Mouse (Mus musculus) embryonic fibroblast, embryonic 13.5 days (primary cell): Measurements from ENCODE around the gene Tap1. TPM values are rescaled to one million over a fixed set of nuclear protein-coding genes. Genes with fewer than 3 reads are reported as not detected.
A peak's percentile ranks its signal among the peaks of the same experiment; 100 is the strongest.

Experiments used
- H3K27ac ChIP-seq: 2 replicates; pipeline ENCODE4 v1.5.1; 2012; ENCODE audit warnings: low read length, control low read depth, inconsistent platforms; ENCODE audit not compliant: insufficient read depth
- H3K4me1 ChIP-seq: 2 replicates; pipeline ENCODE4 v1.6.1; 2011; ENCODE audit warnings: low read length; ENCODE audit not compliant: control insufficient read depth, insufficient read depth
- H3K4me3 ChIP-seq: 2 replicates; pipeline ENCODE4 v1.5.1; 2011; ENCODE audit warnings: mild to moderate bottlenecking, control low read depth, low read length; ENCODE audit not compliant: insufficient read depth
- CTCF ChIP-seq: IDR thresholded peaks from 2 replicates; pipeline ENCODE4 v1.5.1; 2011; ENCODE audit warnings: mild to moderate bottlenecking, control low read depth, low read length, moderate library complexity, borderline replicate concordance; ENCODE audit not compliant: insufficient read depth
- POLR2A ChIP-seq: IDR thresholded peaks from 2 replicates; pipeline ENCODE4 v1.6.1; 2011; ENCODE audit warnings: low read depth, mild to moderate bottlenecking, control low read depth, low read length, moderate library complexity
- polyA plus RNA-seq: library from polyadenylated mRNA; stranded (reverse); fragments of >200 nt; gene quantifications from 2 replicates; pipeline ENCODE4 v1.2.4, GENCODE M21; 2011; ENCODE audit warnings: low read depth; ENCODE audit not compliant: missing spikeins, insufficient read length

Tap1 gene
- polyA plus RNA-seq, 1 experiment, result 17.8 TPM

DNA sequence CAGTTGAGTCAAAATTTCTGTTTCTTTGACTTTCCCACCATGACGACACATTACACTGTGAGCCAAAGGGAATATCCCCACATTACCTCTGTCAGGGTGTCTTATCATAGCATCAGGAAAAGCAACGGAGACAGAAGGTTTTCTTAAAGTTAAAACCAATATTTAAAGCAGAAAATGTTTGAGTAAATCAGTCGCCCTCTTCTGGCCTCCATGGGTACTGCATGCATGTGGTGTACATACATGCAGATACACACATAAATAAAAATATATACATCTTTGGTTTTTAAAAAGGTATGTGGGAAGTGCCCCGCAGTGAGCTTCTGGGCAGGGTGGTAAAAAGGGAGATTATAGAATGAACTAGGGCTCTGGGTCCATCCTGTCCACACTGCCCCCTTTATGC lies 10.2 kb upstream of the Tap1 start:
- Histone ChIP-seq H3K27ac (no peak overlapping the region), H3K4me3 (no peak overlapping the region), H3K4me1 (no peaks in the 10 kb centered on the region)
- TF ChIP-seq CTCF, result no peak
- TF ChIP-seq POLR2A, result no peak

GRCm38 (mm10) chr17:34179019-34179418 lies 8.3 kb upstream of the Tap1 start:
- Histone ChIP-seq H3K27ac (no peak overlapping the region), H3K4me3 (no peak overlapping the region)
- no peak for TF ChIP-seq CTCF
- TF ChIP-seq POLR2A, result no peak

GRCm38 (mm10) chr17:34179913-34180859 lies 7.2 kb upstream of the Tap1 start:
- H3K27ac ChIP-seq, result no peak overlapping the region
- H3K4me3 ChIP-seq, result no peak overlapping the region
- TF ChIP-seq CTCF (no peak), POLR2A (no peak)
- no peaks in the 10 kb centered on the region for H3K4me1 ChIP-seq

More at GRCm38 (mm10) chr17:34179019-34179418, 8.3 kb upstream of the Tap1 start:
- no peaks in the 10 kb centered on the region for H3K4me1 ChIP-seq

DNA sequence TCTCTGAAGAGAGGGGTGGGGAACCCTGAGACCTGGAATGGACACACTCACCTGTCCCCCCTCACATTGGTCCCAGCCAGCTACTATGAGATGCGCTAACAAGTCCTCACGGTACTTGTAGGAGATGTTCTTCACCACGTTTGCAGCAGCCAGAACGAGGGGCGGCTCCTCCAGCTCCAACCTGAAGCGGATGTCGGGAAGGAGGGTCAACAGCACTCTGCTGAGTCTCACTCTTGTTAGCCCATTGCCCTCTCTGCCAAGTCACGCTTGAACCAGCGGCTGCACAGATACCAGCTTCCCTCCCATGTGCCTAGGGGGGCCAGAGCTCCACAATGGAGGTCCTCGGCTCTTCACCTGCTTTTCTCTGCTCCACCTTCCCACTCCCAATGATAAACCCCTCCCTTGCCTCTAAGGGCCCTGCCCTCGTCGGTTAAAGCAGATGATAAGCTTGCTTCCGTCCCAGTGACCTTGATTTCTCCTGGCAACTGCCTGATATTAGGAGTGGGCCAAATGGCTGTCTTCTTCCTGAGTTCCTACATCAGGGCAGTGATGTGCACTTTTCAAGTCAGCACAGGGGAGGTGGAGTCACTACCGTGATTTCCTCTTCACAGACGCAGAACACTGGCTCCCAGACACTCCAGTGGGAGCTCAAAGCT lies 3.7 kb upstream of the Tap1 start:
- Histone ChIP-seq H3K4me3 (no peak overlapping the region), H3K27ac (no peak overlapping the region), H3K4me1 (no peaks in the 10 kb centered on the region)
- TF ChIP-seq POLR2A (no peak), CTCF (no peak)

DNA sequence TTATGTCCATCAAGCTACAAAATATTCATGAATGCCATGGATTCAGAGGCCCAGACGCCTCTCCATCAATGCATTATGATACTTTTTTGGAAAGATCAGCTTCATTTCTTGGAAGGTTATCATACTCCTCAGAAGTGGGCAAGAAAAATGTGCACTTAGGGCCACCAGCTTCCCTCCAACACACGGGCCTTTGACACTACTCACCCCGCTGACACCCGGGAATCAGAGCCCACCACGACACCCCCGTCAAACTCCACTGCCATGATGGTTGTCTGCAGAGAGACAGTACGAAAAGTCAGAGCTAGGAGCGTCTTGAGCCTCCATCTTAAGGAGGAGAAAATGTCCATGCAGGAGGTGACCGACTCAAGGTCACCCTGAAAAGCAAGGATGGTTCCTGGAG lies 1.8 kb upstream of the Tap1 start:
- TF ChIP-seq CTCF (no peak), POLR2A (no peak)
- Histone ChIP-seq H3K27ac (no peak overlapping the region), H3K4me1 (no peaks in the 10 kb centered on the region), H3K4me3 (no peak overlapping the region)

- no peak for TF ChIP-seq POLR2A
- no peak for TF ChIP-seq CTCF
- H3K27ac ChIP-seq, result no peak overlapping the region
- H3K4me1 ChIP-seq, result no peaks in the 10 kb centered on the region
- peak overlapping the region; percentile 68 for H3K4me3 ChIP-seq
Observed at GRCm38 (mm10) chr17:34186885-34187260, 480 bp upstream of the Tap1 start.

- peak overlapping the region; percentile 64 for H3K27ac ChIP-seq
- peak overlapping the region; percentile 68 for H3K4me3 ChIP-seq
- no peaks in the 10 kb centered on the region for H3K4me1 ChIP-seq
- TF ChIP-seq CTCF (no peak), POLR2A (no peak)
Observed at GRCm38 (mm10) chr17:34188010-34188409, 657 bp downstream of the Tap1 start.

- TF ChIP-seq POLR2A, result no peak
- TF ChIP-seq CTCF, result no peak
- H3K27ac ChIP-seq, result no peak overlapping the region
Observed at GRCm38 (mm10) chr17:34188986-34189385, 1.6 kb downstream of the Tap1 start.

DNA sequence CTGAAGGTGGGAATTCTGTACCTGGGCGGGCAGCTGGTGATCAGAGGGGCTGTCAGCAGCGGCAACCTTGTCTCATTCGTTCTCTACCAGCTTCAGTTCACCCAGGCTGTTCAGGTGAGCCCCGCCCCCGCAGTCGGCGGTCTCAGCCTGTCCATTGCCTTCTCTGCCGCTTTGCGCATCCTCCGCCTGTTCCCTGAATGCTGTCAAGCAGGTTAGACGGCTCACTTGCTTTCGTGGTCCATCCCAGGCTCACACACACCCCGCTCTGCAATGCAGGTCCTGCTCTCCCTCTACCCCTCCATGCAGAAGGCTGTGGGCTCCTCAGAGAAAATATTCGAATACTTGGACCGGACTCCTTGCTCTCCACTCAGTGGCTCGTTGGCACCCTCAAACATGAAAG lies 5.5 kb downstream of the Tap1 start:
- no peak overlapping the region for H3K27ac ChIP-seq
- H3K4me3 ChIP-seq, result no peak overlapping the region
- TF ChIP-seq CTCF (no peak), POLR2A (no peak)
- no peaks in the 10 kb centered on the region for H3K4me1 ChIP-seq

More at GRCm38 (mm10) chr17:34188986-34189385, 1.6 kb downstream of the Tap1 start:
- no peaks in the 10 kb centered on the region for H3K4me1 ChIP-seq
- no peak overlapping the region for H3K4me3 ChIP-seq

DNA sequence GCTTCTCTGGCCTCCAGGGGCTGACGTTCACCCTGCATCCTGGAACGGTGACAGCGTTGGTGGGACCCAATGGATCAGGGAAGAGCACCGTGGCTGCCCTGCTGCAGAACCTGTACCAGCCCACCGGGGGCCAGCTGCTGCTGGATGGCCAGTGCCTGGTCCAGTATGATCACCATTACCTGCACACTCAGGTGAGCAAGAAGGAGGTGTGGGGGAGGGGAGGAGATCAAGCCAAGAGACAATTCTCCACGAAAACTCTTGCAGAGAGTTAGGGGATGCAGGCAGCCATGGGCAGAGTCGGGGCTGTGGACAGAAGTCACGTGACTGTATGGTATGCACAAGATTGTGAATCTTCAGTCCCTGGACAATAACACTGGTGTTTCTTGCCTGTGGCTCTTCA lies 6.1 kb downstream of the Tap1 start:
- no peak for TF ChIP-seq POLR2A
- no peak for TF ChIP-seq CTCF
- Histone ChIP-seq H3K4me1 (no peaks in the 10 kb centered on the region), H3K27ac (no peak overlapping the region), H3K4me3 (no peak overlapping the region)
